Mouse (Mus musculus): Measurements from ENCODE around the gene Stk25. TPM values are rescaled to one million over a fixed set of nuclear protein-coding genes. Genes with fewer than 3 reads are reported as not detected.
"Not testable (repeated sequence)": the region's sequence is repeated elsewhere in the genome, so short reads cannot be mapped to it uniquely, and the experiment has no call there.

The Stk25 gene
- total RNA-seq (2015; ENCODE audit: low replicate concordance), result 28.5 and 36.5 TPM in 2 replicates
- total RNA-seq (2017; ENCODE audit: low replicate concordance), result 33.5 and 52.2 TPM in 2 replicates

GRCm38 (mm10) chr1:93658559-93658958, at the start of gene Stk25:
Stk25 (minus strand) TSS chr1:93658659.
- not testable (repeated sequence) for ATAC-seq (replicated peaks; ENCODE audit: low FRiP score, poor library complexity, severe bottlenecking)

DNA sequence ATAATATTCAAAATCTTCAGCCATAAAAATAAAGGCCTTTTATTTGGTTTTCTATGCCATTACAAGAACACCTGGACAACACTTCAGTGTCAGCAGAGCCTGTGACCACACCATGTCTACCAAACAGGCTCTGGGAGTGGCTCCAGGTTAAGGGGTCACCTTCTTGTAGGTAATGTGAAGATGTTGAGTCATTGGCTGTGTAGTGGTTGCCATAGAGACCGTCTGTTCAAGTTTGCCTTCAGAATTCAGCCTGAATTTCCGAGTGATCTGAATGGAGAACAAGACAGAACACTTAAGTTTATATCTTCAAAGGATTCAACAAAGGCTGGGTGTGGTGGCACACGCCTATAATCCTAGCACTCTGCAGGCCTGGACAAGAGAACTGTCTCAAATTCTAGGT, 46.9 kb upstream of the Stk25 start:
- no peak for ATAC-seq (replicated peaks; ENCODE audit: low FRiP score, poor library complexity, severe bottlenecking)

DNA sequence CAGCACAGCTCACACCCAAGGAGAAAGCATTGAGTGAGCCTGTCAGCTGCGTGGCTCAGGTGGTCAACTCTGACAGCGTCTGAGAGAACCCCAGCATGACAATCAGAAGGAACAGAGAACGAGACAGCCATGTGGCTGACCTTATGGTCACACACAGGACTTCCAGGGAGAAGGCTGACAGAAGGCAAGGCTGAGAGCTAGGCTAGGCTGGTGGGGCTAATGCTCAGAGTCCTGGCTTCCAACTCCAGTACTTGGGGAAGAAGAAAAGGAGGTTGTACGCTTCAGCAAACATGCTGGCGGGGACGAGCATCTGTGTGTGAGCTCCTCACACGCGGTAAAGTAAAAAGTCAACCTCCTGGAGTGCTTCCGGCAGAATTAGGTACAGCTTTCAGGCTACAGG, 45.9 kb upstream of the Stk25 start:
- no peak for ATAC-seq (replicated peaks; ENCODE audit: low FRiP score, poor library complexity, severe bottlenecking)

GRCm38 (mm10) chr1:93703472-93704048, 45.1 kb upstream of the Stk25 start:
- no peak for ATAC-seq (replicated peaks; ENCODE audit: low FRiP score, poor library complexity, severe bottlenecking)

- no peak for ATAC-seq (replicated peaks; ENCODE audit: low FRiP score, poor library complexity, severe bottlenecking)
Observed at GRCm38 (mm10) chr1:93702106-93702505, 43.6 kb upstream of the Stk25 start.

- no peak for ATAC-seq (replicated peaks; ENCODE audit: low FRiP score, poor library complexity, severe bottlenecking)
Observed at GRCm38 (mm10) chr1:93699159-93699558, 40.7 kb upstream of the Stk25 start.

GRCm38 (mm10) chr1:93697317-93697716, 38.9 kb upstream of the Stk25 start:
- ATAC-seq (replicated peaks; ENCODE audit: low FRiP score, poor library complexity, severe bottlenecking), result no peak

- no peak for ATAC-seq (replicated peaks; ENCODE audit: low FRiP score, poor library complexity, severe bottlenecking)
Observed at GRCm38 (mm10) chr1:93694966-93695365, 36.5 kb upstream of the Stk25 start.

DNA sequence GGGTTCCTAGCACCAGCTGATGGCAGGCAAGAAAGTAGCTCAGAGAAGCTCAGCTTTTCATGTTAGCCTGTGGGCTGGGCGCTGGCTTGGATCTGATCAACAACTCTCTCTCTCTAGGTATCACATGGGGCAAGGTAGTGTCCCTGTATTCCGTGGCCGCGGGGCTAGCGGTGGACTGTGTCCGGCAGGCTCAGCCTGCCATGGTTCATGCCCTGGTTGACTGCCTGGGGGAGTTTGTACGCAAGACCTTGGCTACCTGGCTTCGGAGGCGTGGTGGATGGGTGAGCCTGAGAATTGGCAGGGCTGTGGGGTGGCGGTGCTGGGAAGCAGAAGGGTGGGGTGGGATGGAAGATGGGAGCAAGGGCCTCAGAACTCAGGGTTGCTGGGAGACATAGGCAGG, 35.5 kb upstream of the Stk25 start:
- no peak for ATAC-seq (replicated peaks; ENCODE audit: low FRiP score, poor library complexity, severe bottlenecking)

DNA sequence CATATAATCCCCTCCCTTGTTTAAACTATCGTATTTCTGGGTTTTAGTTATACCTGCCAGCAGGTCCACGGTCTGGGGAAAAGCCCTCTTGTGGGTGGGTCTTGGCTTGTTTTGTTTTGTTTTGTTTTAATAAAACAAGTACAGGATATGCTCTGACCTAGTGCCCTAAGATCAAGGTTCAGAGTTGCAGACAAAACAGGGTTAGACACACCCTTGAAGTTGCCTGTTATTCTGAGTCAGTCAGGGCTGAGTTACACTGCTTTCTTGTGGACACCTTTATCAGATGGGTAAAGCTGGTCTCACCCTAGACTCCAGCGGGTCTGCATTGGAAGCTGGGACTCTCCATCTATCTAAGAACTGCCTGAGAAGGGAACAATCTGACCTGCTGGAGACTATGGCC, 35.0 kb upstream of the Stk25 start:
- no peak for ATAC-seq (replicated peaks; ENCODE audit: low FRiP score, poor library complexity, severe bottlenecking)

DNA sequence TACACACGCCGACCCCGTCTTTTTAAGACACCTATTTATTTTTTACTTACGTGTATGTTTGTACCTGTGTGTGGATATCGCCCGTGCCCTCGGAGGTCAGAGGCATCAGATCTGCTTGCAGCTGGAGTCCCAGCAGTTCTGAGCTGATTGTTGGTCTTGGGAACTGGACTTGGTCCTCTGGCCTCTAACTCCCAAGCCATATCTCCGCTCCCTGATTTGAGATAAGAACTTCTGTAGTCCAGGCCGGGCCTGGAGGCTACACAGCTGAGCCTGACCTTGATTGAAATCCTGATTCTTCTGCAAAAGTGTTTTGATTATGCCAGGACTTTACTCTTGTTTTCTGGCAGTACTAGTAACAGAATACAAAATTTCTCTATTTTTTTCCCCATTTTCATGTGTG, 34.3 kb upstream of the Stk25 start:
- ATAC-seq (replicated peaks; ENCODE audit: low FRiP score, poor library complexity, severe bottlenecking), result no peak

DNA sequence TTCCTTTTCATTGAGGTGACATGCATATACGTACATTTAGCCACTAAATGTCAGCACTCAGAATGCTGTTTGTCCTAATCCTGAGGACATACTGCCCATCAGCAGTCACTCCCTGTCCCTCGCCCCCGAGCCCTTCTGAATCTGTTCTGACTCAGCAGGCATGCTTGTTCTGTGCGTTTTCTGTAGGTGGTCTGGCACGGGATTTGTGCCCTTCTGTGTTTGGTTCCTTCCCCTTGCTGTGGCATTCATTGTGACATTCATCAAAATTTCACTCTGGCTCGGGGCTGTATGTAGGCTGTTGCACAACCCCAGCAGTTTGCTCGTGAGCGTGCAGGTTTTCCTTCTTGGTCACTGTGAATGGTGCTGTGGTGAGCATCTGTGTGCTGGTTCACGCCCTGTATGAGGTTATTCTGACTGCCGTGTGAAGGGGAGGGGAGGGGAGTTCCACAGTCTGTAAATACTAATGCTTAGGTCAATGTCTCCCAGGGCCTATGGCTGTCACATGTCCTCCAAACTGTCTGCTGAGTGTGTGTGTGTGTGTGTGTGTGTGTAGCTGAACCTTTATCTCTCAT, 33.4 kb upstream of the Stk25 start:
- ATAC-seq (replicated peaks; ENCODE audit: low FRiP score, poor library complexity, severe bottlenecking), result no peak

DNA sequence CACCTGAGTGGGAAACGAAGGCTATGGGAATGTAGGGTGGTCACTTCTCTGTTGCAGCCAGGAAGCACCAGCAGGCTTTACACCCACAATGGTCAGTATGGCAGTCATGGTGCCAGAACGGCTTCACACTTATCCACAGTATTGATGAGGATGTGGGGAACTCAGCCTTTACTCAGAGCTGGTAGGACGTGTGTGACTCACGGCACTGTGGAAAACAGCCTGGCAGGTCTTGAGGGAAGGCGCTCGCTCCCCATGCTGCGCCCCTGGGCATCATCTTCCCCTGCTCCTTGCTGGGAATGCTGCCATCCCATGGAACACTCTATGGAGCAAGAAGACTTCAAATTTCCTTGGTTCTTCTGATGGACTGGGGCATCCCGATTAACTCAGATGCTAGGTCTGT, 32.6 kb upstream of the Stk25 start:
- no peak for ATAC-seq (replicated peaks; ENCODE audit: low FRiP score, poor library complexity, severe bottlenecking)

DNA sequence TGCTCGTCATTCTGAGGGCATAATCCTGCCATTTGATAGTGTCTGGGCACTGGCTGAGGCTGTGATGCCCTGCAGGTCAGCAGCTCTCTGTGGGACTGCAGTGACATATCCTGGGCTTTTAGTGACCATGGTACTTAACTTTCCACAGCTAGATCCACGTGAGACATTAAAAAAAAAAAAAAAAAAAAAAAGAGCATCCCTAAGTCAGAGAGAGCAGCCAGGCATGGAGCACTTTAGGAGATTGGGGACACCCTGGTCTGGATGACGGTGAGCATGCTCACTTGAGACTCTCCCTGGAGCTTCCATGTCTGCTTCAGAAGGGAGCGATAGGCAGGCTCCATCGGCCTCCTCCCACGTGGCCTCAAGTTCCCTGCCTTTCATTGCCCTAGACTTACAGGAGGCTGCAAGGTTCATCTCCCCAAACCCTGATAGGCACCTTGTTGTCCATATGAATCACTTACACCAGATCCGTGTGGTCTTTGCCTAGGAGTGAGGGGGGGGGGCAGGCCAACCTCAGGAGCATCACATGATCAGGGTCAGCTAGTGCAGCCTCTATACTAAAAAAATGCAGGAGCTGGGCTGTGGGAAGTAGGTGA, 31.5 kb upstream of the Stk25 start:
- ATAC-seq (replicated peaks; ENCODE audit: low FRiP score, poor library complexity, severe bottlenecking), result no peak

GRCm38 (mm10) chr1:93688154-93688553, 29.7 kb upstream of the Stk25 start:
- no peak for ATAC-seq (replicated peaks; ENCODE audit: low FRiP score, poor library complexity, severe bottlenecking)

DNA sequence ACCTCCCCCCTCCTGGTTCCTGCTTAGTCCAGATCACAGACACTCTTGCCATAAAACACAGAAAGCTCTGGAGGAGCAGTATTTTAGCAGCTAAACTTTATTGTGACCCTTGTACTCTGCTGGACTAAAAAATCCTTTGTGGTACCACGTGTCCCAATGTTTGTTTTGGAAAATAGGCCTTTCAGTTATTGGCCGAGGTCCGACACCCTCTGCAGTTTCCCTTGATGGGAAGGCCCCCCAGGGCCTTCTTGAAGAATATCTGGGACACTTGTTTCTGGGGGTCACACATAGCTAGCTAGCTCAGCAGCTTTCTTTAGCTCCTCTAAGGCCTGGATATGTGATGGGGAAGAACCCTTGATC, 28.5 kb upstream of the Stk25 start:
- ATAC-seq (replicated peaks; ENCODE audit: low FRiP score, poor library complexity, severe bottlenecking), result no peak

DNA sequence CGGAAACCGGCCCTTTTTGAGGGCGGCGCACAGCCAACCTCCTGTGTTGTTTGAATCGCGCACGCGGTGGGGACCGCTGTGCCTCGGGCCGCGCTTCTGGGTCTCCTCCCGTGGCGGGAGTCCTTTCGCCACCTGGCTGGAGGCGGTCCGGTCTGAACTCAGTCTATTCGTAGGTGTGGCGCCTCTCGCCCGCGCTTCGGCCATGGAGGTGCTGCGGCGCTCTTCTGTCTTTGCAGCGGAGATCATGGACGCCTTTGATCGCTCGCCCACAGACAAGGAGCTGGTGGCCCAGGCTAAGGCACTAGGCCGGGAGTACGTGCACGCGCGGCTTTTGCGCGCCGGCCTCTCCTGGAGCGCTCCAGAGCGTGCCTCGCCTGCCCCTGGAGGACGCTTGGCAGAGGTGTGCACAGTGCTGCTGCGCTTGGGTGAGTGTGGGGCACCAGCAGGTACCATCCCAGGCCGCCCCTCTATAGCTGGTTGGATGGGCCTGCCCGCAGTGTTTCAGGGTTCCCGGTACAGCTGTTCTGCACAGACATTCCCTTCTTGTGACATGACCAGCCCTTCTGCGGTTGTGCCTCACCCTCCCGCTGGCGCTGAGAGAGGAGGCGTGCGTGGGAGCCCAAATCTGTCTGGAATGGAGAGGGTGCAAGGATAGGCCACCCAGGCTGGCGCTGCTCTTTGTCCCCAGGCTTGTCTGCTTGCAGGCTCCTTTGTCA, 27.9 kb upstream of the Stk25 start:
- ATAC-seq (replicated peaks; ENCODE audit: low FRiP score, poor library complexity, severe bottlenecking), result 0 out of 2 replicates have a peak, but pooled peaks have one; percentile 29

DNA sequence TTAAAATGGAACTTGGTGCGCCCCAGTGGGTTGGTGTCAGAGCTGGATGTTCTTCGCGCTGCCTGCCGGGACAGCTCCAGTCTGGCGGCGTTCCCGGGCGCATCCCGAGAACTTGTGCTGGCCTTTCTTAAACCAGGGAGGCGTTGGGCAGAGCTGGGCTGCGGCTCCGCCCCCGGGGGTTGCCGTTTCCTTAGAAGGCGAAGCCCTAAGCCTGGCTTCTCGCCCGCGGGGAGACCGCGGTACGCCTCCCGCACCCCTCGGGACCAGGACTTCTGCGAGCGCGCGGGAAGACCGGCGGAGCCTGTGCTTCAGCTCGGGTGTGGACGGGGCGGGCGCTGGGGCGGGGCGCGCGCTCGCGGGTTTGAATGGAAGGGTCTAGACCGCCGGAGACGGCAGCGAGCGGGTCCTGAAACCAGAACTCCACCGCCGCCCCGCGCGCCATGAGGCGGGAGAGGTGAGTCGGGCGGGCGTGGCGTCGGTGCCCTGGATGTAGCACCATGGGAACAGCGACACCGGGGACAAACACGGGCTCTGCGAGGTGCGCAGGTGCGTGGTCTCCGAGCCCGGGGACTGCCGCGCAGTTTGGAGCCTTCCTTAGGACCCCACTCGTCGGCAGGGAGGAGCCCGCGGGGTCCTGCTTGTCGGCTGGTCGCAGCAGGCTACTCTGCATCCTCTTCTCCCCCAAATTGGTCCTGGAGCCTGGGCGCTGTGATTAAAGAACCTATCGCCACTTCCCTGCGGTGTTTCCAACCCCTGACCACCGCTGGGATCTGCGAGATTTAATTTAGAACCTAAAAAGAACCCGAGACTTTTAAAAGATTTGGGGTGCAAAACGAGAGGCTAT, 27.2 kb upstream of the Stk25 start, which contains the start of gene Bok:
Gene Bok (plus strand): TSS at position 260 of the 844 bp plus-strand sequence.
- ATAC-seq (replicated peaks; ENCODE audit: low FRiP score, poor library complexity, severe bottlenecking), result no peak

DNA sequence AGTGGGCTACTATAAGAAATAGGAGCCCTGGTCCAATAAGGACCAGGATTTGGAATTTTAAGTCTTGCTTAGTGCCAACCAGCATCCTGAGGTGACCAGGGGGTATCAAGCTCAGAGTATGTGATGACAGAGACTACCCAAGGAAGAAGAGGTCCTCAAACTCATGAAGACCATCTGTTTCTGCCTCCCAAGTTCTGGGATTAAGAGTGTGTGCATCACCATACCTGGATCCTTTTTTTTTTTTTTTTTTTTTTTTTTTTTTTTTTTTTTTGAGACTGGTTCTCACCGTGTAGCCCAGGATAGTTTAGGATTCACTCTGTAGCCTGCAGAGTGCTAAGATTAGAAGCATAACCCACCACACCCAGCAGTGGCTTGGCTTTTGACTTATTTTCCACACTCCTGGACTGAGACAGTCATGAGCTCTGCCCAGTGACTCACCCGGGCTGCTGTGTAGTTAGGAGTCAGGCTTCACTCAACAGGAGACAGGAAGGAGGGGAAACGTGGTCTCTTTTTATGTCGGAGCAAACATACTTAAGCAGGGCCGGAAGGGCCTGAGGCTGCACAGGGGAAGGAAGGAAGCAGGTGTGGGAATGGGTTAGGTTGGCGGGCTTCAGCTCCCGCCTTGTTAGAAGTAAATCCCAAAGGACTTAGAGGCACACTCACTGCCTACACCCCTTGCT, 21.6 kb upstream of the Stk25 start:
- no peak for ATAC-seq (replicated peaks; ENCODE audit: low FRiP score, poor library complexity, severe bottlenecking)

Data from erythroid progenitor cell, adult 5-6 weeks (primary cell).